Mouse (Mus musculus): Measurements from ENCODE around the gene Skil. TPM values are rescaled to one million over a fixed set of nuclear protein-coding genes. Genes with fewer than 3 reads are reported as not detected.

Gene Skil
- polyA plus RNA-seq, 1 experiment from 2014 or later = 29.5 TPM

GRCm38 (mm10) chr3:31061786-31062120 is 33.1 kb upstream of the Skil start:
- Histone ChIP-seq H3K9me3 (no peaks in the 10 kb centered on the region), H3K4me1 (peaks cover 3% of the 10 kb centered on the region; the same call in 1 of the 2 replicates), H3K27ac (no peak overlapping the region), H3K4me2 (no peak overlapping the region), H3K36me3 (replicated peaks) (no peaks in the 10 kb centered on the region), H3K4me3 (no peak overlapping the region), H3K9ac (no peak overlapping the region), H3K27me3 (replicated peaks) (no peaks in the 10 kb centered on the region)
- ATAC-seq (replicated peaks) = no peak
- WGBS = 84% methylated on average over 4 of the region's 4 CpGs

DNA sequence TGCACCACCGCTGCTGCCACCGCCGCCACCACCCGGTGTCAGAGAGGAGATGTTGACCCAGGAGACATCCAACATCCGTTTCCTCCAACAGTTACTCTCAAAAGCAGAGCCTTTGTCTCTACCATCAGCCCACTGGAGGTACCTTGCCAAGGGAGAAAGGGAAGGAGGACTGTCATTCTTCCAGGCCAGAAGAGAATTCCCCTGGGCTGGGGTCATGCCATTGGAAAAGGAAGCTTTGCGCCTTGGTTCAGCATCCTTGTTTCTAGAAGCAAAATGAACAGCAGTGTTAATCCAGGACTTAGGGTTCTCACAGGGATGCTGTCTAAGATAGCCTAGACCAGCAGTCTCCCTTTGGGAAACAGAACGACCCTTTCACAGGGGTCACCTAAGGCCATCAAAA is 32.5 kb upstream of the Skil start:
- Histone ChIP-seq H3K27ac (no peak overlapping the region), H3K36me3 (replicated peaks) (no peaks in the 10 kb centered on the region), H3K27me3 (replicated peaks) (no peaks in the 10 kb centered on the region), H3K4me2 (no peak overlapping the region), H3K9me3 (no peaks in the 10 kb centered on the region), H3K4me3 (no peak overlapping the region), H3K9ac (no peak overlapping the region), H3K4me1 (no peaks in the 10 kb centered on the region)
- WGBS = 91% methylated on average over 7 of the region's 7 CpGs
- no peak for ATAC-seq (replicated peaks)

- no peak for ATAC-seq (replicated peaks)
- Histone ChIP-seq H3K27me3 (replicated peaks) (no peaks in the 10 kb centered on the region), H3K4me2 (no peak overlapping the region), H3K4me1 (no peaks in the 10 kb centered on the region), H3K4me3 (no peak overlapping the region), H3K36me3 (replicated peaks) (no peaks in the 10 kb centered on the region), H3K9me3 (no peaks in the 10 kb centered on the region), H3K27ac (no peak overlapping the region), H3K9ac (no peak overlapping the region)
- WGBS = 67% methylated on average over 7 of the region's 7 CpGs
These were observed 26.4 kb upstream of the Skil start for GRCm38 (mm10) chr3:31068482-31068881.

- no peak overlapping the region for H3K27ac ChIP-seq
- no peaks in the 10 kb centered on the region for H3K27me3 ChIP-seq (replicated peaks)
- no peaks in the 10 kb centered on the region for H3K36me3 ChIP-seq (replicated peaks)
- no peak overlapping the region for H3K4me2 ChIP-seq
- H3K4me3 ChIP-seq = no peak overlapping the region
- H3K9ac ChIP-seq = no peak overlapping the region
- WGBS = 91% methylated on average over 14 of the region's 14 CpGs
- no peak for ATAC-seq (replicated peaks)
- H3K9me3 ChIP-seq = no peaks in the 10 kb centered on the region
- no peaks in the 10 kb centered on the region for H3K4me1 ChIP-seq
These were observed 23.1 kb upstream of the Skil start for GRCm38 (mm10) chr3:31071804-31072203.

GRCm38 (mm10) chr3:31075808-31076207 is 19.1 kb upstream of the Skil start:
- H3K4me2 ChIP-seq = no peak overlapping the region
- no peak overlapping the region for H3K9ac ChIP-seq
- ATAC-seq (replicated peaks) = no peak
- no peaks in the 10 kb centered on the region for H3K4me1 ChIP-seq
- no peaks in the 10 kb centered on the region for H3K9me3 ChIP-seq
- H3K36me3 ChIP-seq (replicated peaks) = no peaks in the 10 kb centered on the region
- H3K27ac ChIP-seq = no peak overlapping the region
- H3K4me3 ChIP-seq = no peak overlapping the region
- 85% methylated on average over 11 of the region's 11 CpGs for WGBS
- H3K27me3 ChIP-seq (replicated peaks) = no peaks in the 10 kb centered on the region

- ATAC-seq (replicated peaks) = no peak
- H3K4me3 ChIP-seq = no peak overlapping the region
- 93% methylated on average over 6 of the region's 6 CpGs for WGBS
These were observed 17.7 kb upstream of the Skil start for GRCm38 (mm10) chr3:31077068-31077703.

DNA sequence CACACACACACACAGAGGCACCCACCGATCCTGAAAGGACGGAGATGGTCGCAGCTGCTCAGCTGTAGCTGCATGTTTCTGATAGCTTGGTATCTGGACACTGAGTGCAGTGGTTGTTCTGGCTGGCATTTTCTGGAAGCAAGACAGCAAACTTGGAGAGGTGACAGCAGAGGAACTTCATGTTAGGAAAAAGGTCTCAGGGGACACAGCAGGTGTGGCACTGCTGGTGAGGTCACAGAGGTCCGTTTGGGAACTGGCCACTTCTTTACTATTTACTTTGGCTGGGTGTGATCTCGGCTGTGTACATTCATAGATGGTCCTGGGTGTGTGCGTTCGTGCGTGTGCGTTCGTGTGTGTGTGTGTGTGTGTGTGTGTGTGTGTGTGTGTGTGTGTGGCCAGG is 15.4 kb upstream of the Skil start:
- Histone ChIP-seq H3K4me1 (peaks cover 7% of the 10 kb centered on the region; the same call in 1 of the 2 replicates), H3K27ac (no peak overlapping the region), H3K9ac (no peak overlapping the region), H3K4me2 (no peak overlapping the region), H3K36me3 (replicated peaks) (no peaks in the 10 kb centered on the region), H3K4me3 (no peak overlapping the region), H3K9me3 (no peaks in the 10 kb centered on the region), H3K27me3 (replicated peaks) (no peaks in the 10 kb centered on the region)
- 77% methylated on average over 10 of the region's 10 CpGs for WGBS
- no peak for ATAC-seq (replicated peaks)

More at GRCm38 (mm10) chr3:31077068-31077703, 17.7 kb upstream of the Skil start:
- Histone ChIP-seq H3K9me3 (no peaks in the 10 kb centered on the region), H3K9ac (no peak overlapping the region), H3K4me2 (no peak overlapping the region), H3K27me3 (replicated peaks) (no peaks in the 10 kb centered on the region), H3K27ac (no peak overlapping the region), H3K4me1 (no peaks in the 10 kb centered on the region), H3K36me3 (replicated peaks) (no peaks in the 10 kb centered on the region)

DNA sequence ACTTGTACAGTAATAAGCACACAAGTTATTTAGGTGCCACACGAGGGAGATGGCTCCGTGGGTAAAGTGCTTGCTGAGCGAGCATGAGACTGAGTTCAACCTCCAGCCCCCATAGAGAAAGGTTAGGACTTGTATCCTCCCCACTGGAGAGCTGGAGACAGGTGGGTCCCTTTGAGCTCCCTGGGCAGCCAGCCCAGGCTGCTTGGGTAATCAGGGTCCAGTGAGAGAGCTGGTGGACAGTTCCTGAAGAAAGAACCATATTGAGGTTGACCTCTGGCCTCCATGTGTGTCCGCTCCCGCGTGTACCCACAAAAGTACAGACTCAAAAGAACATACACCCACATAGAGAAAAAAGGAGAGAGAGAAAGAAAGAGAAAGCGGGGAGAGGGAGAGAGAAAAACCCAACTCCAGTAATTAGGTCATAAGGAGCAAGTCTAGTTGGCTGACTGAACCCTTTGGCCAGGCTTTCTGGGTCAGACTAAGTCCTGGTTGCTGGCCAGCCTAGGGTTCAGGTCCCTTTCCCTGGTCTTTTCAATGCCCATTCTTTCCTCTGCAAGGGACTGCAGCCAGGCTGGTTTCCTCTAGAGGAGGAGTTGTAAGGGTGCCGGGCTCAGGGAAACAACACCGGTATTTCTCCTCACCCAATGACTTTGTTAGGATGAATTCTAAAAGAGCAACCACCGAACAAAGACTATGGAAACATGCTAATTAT is 13.9 kb upstream of the Skil start:
- Histone ChIP-seq H3K4me1 (peaks cover 7% of the 10 kb centered on the region; the same call in 1 of the 2 replicates), H3K36me3 (replicated peaks) (no peaks in the 10 kb centered on the region), H3K27me3 (replicated peaks) (no peaks in the 10 kb centered on the region), H3K4me3 (no peak overlapping the region), H3K4me2 (no peak overlapping the region), H3K9me3 (no peaks in the 10 kb centered on the region), H3K9ac (no peak overlapping the region), H3K27ac (no peak overlapping the region)
- 85% methylated on average over 10 of the region's 10 CpGs for WGBS
- ATAC-seq (replicated peaks) = no peak

- Histone ChIP-seq H3K27me3 (replicated peaks) (no peaks in the 10 kb centered on the region), H3K4me1 (peaks cover 7% of the 10 kb centered on the region; the same call in 1 of the 2 replicates), H3K4me3 (no peak overlapping the region), H3K4me2 (no peak overlapping the region), H3K9ac (no peak overlapping the region), H3K9me3 (no peaks in the 10 kb centered on the region), H3K27ac (no peak overlapping the region), H3K36me3 (replicated peaks) (no peaks in the 10 kb centered on the region)
- WGBS = 89% methylated on average over 13 of the region's 13 CpGs
- no peak for ATAC-seq (replicated peaks)
These were observed 11.9 kb upstream of the Skil start for GRCm38 (mm10) chr3:31082838-31083506.

GRCm38 (mm10) chr3:31083507-31084245 is 11.2 kb upstream of the Skil start:
- Histone ChIP-seq H3K9me3 (no peaks in the 10 kb centered on the region), H3K4me1 (peaks cover 7% of the 10 kb centered on the region; the same call in 1 of the 2 replicates), H3K36me3 (replicated peaks) (no peaks in the 10 kb centered on the region), H3K4me2 (peak overlapping the region; percentile 22; the same call in 1 of the 2 replicates), H3K9ac (no peak overlapping the region), H3K27me3 (replicated peaks) (no peaks in the 10 kb centered on the region), H3K4me3 (no peak overlapping the region), H3K27ac (no peak overlapping the region)
- no peak; the same call in 1 of the 2 replicates for ATAC-seq (replicated peaks)
- whole genome bisulfite sequencing = 50% methylated on average over 12 of the region's 12 CpGs

DNA sequence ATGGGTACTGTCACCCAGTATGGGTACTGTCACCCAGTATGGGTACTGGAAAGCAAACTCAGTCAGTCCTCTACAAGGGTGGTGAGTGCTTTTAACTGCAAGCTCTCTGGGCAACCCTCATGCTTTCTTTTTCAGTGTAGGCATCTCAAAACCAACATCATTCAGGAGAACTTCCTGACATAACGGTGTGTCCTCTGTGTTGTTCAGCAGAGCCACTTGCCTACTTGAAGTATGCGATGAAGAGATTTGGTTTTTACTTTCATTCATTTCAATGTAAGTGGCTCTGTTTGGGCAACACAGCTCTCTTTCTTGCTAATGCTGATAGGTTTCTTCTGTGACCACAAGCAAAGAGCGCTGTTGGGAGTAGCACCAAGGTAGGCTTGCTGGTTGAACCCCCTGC is 9.9 kb upstream of the Skil start:
- H3K9me3 ChIP-seq = no peaks in the 10 kb centered on the region
- 91% methylated on average over 3 of the region's 3 CpGs for WGBS
- peaks cover 7% of the 10 kb centered on the region; the same call in 1 of the 2 replicates for H3K4me1 ChIP-seq
- no peak overlapping the region for H3K27ac ChIP-seq
- H3K27me3 ChIP-seq (replicated peaks) = no peaks in the 10 kb centered on the region
- H3K4me2 ChIP-seq = no peak overlapping the region
- ATAC-seq (replicated peaks) = no peak
- no peak overlapping the region for H3K9ac ChIP-seq
- no peak overlapping the region for H3K4me3 ChIP-seq
- no peaks in the 10 kb centered on the region for H3K36me3 ChIP-seq (replicated peaks)

Measured in midbrain, embryonic 15.5 days (tissue).